Mouse (Mus musculus) liver, adult 2 months (tissue): ENCODE measurements around the gene Palm2.

Experiments used
- CTCF ChIP-seq: fragments of 200-500 bp; IDR thresholded peaks from 2 replicates; pipeline ENCODE4 v1.5.1; 2011; ENCODE audit warnings: low read depth, low read length, control low read depth
- POLR2A ChIP-seq: fragments of 200-500 bp; IDR thresholded peaks from 2 replicates; pipeline ENCODE4 v1.6.1; 2011; ENCODE audit warnings: low read length, control low read depth; ENCODE audit not compliant: insufficient read depth; ENCODE audit errors: extremely low read depth

DNA sequence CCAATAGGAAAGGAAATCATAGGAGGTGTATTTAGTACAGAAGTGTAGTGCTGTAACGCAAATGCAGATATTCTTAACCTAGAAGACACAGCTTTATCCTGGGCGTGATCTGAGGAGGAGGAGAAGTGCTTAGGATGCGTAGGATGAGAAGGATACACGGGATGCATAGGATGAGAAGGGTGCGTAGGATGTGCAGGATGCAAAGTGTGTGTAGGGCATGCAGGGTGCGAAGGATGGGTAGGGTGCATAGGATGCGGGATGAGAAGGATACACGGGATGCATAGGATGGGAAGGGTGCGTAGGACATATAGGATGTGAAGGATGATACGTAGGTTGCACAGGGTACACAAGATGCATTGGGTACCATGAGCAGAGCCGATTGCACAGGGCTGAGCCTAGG is 262.9 kb downstream of the Palm2 start:
- no peak for TF ChIP-seq CTCF
- TF ChIP-seq POLR2A, result no peak
